Mouse (Mus musculus): ENCODE results near the gene Eif4b.

The Eif4b gene

DNA sequence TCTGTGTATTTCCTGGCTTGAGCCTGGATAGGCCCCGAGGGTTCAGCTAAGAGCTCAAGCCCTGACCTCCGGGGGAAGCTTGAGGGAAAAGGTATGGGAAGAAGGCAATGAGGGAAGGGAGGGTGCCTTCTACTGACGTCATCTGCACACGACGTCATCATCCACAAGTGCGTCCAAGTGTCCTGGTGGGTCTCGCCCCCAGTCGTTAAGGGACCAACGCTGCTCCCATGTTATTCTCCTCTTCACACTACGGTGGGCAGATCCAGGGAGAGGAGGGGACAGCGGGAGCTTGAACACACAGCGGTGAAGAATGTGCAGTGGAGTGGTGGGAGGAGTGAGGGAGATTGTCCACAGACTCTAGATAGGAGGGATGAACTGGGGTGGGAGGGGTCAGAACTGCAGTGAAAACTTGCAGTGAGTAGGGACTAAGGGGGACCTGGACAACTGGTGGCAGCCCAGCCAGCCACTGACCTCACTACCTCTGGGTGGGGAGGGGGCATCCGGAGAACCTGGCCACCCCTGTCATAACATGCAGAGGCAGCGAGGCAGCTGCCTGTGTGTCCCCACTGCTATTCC lies 29.9 kb downstream of the Eif4b start:
- DNase-seq: no peak

DNA sequence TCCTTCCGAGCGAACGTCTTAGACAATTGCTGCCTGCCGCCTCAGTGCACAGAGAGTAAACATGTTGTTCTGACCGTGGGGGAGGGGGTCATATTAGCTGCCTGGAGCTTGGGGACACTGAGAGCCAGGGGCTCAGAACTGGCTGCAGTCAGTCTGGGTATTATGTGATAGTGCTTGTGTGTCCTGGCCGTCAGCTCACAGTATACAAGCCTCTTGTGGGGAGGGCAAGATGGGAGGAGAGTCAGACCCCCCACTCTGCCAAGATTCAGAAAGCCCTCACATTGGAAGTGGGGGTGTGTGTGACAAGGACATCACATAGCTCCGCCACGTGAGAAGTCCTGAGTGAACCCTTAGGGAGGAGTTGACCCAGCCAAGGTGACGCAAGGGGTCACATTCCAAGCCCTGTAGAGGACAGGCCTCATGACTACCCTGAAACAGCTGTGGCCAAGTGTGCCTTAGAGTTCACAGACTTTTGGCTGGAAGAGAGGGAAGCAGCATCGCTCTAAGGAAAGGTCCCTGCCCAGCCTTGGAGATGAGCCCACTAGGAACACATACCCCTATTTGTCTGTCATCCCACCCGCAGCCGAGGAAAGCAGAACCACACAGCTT lies 30.5 kb downstream of the Eif4b start:
- DNase-seq: no peak

DNA sequence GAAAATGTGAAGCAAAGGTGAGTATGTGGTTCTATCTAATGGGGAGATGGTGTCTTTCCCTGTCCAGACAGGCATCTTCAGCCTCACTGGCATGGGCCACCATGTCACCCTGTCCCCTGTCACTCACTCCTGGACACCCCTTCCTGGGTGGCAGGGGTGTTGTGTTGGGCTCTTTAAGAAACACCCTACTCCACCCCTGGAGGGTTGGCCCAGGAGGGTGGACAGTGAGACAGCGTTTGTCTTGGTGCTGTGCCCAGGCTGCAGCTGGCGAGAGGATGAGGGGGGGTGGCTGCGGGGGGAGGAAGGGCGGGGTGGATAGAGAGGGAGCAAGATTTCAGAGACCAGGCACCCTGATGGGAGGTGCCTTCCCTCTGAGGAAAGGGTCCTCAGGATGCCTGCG lies 31.8 kb downstream of the Eif4b start:
- DNase-seq: no peak

GRCm38 (mm10) chr15:102105764-102106730 lies 32.5 kb downstream of the Eif4b start:
- no peak for DNase-seq

DNA sequence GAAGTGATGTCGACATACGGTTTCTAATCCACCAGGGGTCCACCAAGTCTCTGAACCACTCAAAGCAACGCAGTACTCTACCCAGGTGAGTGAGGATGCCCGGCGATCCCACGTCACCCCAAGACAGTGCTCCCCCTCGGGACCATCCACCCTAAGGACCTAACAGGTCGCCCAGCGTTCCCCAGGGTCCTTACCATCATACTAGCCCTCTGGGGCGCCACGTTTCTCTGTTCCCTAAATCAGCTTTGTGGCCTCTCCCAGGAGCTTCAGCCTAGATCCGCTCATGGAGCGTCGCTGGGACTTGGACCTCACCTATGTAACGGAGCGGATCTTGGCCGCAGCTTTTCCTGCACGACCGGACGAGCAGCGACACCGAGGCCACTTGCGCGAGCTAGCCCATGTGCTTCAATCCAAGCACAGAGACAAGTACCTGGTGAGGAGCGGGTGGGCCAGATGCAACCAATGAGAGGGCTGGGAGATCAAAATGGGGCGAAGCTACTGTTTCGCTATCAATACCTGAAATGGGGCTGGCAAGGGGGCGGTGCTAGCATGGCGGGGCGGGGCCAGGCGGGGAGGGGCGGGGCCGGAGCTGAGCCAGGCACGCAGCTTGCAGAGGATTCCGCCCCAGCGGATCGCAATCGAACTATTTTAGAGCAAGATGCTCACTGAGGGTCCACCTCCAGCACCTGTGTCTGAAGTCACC lies 33.3 kb downstream of the Eif4b start:
- no peak for DNase-seq

GRCm38 (mm10) chr15:102107689-102108573 lies 34.4 kb downstream of the Eif4b start:
- DNase-seq: no peak

GRCm38 (mm10) chr15:102108651-102109525 lies 35.3 kb downstream of the Eif4b start:
- peak; percentile 81 for DNase-seq

GRCm38 (mm10) chr15:102110271-102110670 lies 36.7 kb downstream of the Eif4b start:
- no peak for DNase-seq

GRCm38 (mm10) chr15:102110701-102111494 lies 37.3 kb downstream of the Eif4b start:
- no peak for DNase-seq

GRCm38 (mm10) chr15:102111495-102111829 lies 37.9 kb downstream of the Eif4b start:
- DNase-seq: no peak

DNA sequence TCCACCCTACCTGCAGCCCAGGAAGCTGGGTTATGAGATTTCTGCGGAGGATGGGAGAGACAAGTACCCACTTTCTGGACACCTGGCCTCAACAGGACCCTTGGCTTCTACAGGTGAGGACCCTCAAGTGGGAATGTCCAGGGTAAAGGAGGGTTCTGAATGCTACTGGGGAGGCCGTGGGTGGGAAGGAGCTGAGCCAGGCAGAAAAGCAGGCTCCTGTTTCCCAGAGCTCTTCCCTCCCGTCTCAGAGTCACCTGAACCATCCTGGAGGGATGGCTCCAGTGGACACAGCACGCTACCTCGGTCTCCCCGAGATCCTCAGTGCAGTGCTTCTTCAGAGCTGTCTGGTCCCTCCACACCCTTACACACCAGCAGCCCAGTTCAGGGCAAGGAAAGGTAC lies 38.6 kb downstream of the Eif4b start:
- DNase-seq: no peak

GRCm38 (mm10) chr15:102112827-102113226 lies 39.3 kb downstream of the Eif4b start:
- DNase-seq: no peak

DNA sequence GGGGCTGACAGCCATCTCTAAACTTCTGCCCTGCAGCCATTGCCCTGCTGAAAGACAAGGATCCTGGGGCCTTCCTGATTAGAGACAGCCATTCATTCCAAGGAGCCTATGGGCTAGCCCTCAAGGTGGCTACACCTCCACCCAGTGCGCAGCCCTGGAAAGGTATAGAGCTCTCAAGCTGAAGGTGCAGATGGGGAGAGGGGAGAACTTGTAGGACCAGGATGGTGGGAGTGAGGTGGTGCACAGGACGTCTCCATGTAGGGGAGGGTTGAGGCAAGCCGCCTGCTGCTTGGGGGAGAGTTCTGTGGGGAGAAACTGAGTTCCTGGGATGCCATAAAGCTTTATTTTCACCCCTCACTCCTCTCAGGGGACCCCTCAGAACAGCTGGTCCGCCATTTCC lies 40.1 kb downstream of the Eif4b start:
- no peak for DNase-seq

DNA sequence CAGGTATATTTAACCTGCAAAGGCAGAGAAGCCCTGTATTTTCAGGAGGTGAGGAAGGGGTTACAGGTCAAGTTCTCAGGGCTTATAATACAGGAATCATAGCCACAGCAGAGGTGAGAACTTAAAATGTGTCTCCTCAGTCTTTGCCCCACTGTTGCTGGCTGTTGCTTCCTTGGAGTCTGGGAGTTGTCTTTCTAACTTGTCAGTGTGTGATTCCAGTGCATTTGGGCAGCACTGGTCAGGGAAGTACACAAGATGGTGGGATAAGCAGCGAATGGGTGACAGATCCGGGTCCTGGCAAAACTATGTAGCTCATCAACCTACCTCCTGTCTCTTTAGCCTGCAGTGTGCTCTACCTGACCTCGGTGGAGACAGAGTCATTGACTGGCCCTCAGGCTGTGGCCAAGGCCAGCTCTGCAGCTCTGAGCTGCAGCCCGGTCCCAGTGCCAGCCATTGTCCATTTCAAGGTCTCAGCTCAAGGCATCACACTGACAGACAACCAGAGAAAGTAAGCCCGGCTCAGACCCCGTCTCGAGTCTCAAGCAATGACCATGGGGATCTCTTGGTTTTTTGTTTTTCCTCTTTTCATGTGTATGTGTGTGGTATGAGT lies 41.2 kb downstream of the Eif4b start:
- DNase-seq: no peak

DNA sequence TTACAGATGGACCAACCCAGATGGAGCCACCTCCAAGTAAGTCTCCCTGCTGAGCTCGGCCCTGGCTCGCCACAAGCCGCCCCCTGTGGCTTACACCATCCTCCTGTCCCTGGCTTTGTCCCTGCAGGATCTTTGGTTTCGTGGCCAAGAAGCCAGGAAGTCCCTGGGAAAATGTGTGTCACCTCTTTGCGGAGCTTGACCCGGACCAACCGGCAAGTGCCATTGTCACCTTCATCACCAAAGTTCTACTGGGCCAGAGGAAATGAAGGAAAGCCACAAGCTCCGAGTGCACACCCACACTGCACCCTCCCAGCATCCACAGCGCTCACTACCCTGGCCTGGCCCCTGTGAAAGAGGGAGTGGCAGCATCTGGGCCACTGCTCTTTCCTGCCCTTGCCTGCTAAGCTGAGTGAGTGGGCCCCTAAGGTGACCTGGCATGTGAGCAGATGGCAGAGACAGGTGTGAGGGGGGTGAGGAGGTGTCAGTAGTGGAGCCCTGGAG lies 42.2 kb downstream of the Eif4b start:
- DNase-seq: no peak

DNA sequence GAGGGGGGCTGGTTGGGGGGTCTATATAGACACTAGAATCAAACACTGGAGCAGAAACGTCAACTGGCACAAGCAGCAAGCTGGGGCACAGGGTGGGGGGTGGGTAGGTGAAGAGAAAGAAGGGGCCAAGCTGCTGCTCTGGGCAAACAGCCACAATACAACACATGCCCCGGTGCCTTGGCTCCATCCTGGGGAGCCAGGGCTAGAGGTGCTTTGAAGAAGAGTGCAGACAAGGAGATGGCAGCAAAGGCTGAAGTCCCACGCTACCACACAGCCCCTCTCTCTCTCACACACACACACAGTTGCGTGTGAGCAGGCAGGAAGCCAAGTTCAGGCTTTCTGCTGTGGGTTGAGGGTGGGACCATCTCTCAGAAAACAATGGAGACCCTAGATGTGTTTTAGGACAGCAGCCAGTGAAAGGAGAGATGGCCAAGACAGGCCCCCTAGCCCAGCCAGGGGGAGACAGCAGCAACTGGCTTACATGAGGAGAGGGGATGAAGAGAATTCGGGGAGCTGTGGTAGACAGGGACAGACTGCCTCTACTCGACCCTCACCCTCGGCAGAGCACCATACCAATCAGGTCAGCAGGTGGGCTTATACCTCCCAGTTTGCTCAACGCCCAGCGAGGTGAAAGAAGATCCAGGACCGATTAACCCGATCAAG lies 43.3 kb downstream of the Eif4b start:
- DNase-seq: no peak

DNA sequence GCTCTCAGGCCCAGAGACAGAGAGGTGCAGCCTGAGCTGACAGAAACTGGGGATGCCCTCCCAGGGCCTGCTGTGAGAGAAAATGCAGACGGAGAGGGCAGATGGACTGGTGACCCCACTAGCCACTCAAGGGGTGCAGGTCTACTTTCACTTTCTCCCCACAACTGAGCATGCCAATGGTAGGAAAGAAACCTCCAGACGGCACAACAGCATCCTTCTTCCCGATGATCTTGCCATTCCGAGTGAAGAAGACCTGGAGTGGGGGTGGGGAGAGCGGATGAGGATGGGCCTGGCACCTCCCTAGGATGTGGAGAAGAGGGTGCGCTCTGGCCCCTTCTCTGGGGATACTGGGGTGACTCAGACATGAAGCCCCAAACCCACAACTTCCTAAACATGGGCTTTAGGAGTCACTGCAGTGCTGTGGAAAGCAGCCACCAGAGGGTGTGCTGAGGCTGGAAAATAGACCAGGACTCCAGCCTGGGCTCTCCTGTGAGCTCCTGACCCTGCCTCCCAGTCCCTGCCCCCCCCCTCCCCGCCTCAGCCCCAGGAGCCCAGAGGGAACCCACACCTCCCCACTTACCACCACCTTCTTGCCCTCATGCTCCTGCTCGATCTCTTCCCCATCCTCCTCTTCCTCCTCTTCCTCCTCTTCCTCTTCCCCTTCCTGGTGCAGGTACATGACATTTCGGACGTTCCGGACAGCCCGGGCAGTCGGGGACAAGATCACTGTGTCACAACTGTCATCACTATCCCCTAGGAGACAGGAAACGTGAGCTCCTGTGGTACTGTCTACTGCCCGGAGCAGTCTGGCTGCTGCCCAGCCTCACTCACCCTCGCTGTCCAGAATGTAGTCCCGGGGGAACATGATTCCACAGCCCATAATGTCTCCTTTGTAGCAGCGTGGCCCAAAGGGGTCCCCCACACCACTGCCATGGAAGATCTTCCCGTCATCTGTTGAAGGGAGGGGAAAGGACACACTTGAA lies 44.2 kb downstream of the Eif4b start:
- no peak for DNase-seq

GRCm38 (mm10) chr15:102118591-102118990 lies 45.0 kb downstream of the Eif4b start:
- no peak for DNase-seq

Data from right cerebral cortex, adult 18-20 months (tissue).